Mouse (Mus musculus) limb, embryonic 15.5 days (tissue): ENCODE measurements around the gene Lrp6. TPM values are rescaled to one million over a fixed set of nuclear protein-coding genes. Genes with fewer than 3 reads are reported as not detected.
A peak's percentile ranks its signal among the peaks of the same experiment; 100 is the strongest.

Source experiments
- ATAC-seq: fragments of 200-750 bp; cut with Nextera tagmentation; 2 replicates; pipeline ENCODE4 v1.8.0; 2017; ENCODE audit warnings: low read depth, moderate TSS enrichment; ENCODE audit not compliant: insufficient number of reproducible peaks, low FRiP score, low TSS enrichment
- H3K27ac ChIP-seq: fragments of 300-500 bp; sonication (generic); 2 replicates; pipeline ENCODE4 v1.5.1; 2015; ENCODE audit warnings: moderate library complexity, mild to moderate bottlenecking, inconsistent platforms
- H3K27me3 ChIP-seq: fragments of 300-500 bp; sonication (generic); 2 replicates; pipeline ENCODE4 v1.6.1; 2015; ENCODE audit warnings: inconsistent platforms
- H3K36me3 ChIP-seq: fragments of 300-500 bp; sonication (generic); 2 replicates; pipeline ENCODE4 v1.6.1; 2015; ENCODE audit warnings: inconsistent platforms
- H3K4me1 ChIP-seq: fragments of 300-500 bp; sonication (generic); 2 replicates; pipeline ENCODE4 v1.6.1; 2015; ENCODE audit warnings: inconsistent platforms
- H3K4me2 ChIP-seq: fragments of 300-500 bp; sonication (generic); 2 replicates; pipeline ENCODE4 v1.6.1; 2015; ENCODE audit warnings: mild to moderate bottlenecking, inconsistent platforms
- H3K4me3 ChIP-seq: fragments of 300-500 bp; sonication (generic); 2 replicates; pipeline ENCODE4 v1.5.1; 2015; ENCODE audit warnings: mild to moderate bottlenecking, inconsistent platforms
- H3K9ac ChIP-seq: fragments of 300-500 bp; sonication (generic); 2 replicates; pipeline ENCODE4 v1.6.1; 2015; ENCODE audit warnings: inconsistent platforms
- H3K9me3 ChIP-seq: fragments of 300-500 bp; sonication (generic); 2 replicates; pipeline ENCODE4 v1.6.1; 2016; ENCODE audit warnings: inconsistent platforms
- WGBS: fragments of 180-500 bp; shearing (Covaris S2); methylation state at CpG from one replicate; pipeline ENCODE4 v1.1.7; 2015; 5-methylcytosine and 5-hydroxymethylcytosine counted together
- polyA plus RNA-seq: library from polyadenylated mRNA; unstranded; fragments of >200 nt; fragmentation: Nextera tagmentation; extraction: Ambion mirVana; gene quantifications from 2 replicates; pipeline ENCODE4 v1.2.1, GENCODE M21; 2015

Gene Lrp6
- polyA plus RNA-seq, 1 experiment from 2014 or later = 31.1 TPM

DNA sequence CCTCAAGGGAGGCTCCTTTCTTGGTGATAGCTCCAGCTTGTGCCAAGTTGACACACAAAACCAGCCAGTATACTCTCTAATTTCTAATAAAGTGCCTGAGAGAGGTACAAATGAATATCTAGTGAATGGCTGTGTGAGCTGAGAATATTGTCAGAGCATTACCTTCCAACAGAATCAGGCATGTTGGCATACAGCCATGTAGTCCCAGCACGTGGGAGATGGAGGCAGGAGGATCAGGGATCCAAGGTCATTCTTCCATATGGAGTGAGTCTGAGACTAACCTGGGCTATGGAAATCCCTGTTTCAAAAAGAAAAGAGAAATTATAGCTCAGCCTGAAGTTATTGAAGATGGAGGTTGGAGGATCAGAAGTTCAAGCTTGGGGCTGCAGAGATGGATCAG lies 32.5 kb upstream of the Lrp6 start:
- ATAC-seq = no peak
- H3K4me1 ChIP-seq = peaks cover 7% of the 10 kb centered on the region
- 30% methylated on average over 1 of the region's 1 CpGs for WGBS
- no peaks in the 10 kb centered on the region for H3K36me3 ChIP-seq
- H3K27me3 ChIP-seq = no peaks in the 10 kb centered on the region
- no peak overlapping the region for H3K27ac ChIP-seq
- no peak overlapping the region for H3K4me3 ChIP-seq
- no peak overlapping the region for H3K9ac ChIP-seq
- no peaks in the 10 kb centered on the region for H3K9me3 ChIP-seq
- H3K4me2 ChIP-seq = no peak overlapping the region

DNA sequence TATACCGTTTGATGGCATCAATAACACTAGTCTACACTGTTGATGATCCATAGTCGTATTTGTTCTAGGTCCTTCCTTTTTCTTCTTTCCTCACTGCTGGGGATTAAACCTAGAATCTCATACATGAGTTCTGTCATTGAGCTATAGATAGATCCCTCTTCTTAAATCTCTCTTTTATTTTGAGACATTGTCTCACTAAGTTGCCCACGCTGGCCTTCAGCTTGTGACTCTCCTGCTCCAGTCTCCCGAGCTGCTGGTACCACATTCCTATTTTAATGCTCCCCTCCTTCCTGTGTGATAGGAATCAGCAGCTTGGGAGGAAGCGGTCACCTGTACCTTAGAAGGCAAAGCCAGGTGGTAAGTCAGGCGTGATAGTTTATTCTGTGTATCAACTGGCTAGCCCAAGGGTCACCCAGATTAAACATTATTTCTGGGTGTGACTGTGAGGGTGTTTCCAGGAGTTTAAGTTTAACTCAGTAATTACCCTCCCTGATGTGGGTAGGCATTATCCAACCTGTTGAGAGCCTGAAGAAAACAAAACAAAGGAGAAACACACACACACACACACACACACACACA lies 31.0 kb upstream of the Lrp6 start:
- WGBS = 81% methylated on average over 6 of the region's 6 CpGs
- ATAC-seq = no peak
- H3K9ac ChIP-seq = no peak overlapping the region

DNA sequence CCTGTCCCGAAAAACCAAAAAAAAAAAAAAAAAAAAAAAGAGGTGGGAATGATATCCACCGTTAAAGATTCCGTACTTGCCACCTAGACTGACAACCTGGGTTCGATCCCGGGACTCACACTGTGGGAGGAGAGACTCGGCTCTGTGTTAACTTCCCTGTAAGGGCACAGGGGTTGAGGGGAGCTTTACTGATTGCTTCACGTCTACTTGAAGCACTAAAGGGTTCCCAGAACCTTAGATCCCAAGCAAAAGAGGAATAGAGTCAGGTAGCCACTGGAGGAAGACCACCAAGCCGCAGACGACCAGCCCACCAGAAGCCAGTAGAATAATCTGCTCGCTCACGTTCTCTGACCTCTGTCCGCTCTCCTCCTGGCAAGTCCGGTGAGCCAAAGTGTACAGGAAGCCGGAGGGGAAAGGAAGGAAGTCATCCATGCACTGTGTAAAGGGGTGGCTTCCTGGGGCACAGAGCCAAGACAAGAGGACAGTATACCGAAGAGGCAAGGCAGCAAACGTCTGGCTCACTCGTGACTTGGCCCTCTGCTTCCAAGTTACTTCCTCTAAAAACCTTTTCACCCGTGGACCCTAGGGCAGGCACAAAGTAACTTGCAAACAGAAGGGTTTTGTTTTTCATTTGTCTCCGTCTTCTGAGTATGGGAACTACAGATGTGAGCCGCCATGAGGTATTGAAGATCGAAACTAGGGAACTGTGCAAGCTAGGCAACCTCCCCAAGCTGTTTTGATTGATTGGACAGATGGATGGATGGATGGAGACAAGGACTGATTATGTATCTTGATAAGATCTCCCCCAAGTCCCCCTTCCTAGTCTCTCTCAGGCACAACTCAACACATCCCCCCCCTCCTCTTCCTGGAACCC lies 28.0 kb upstream of the Lrp6 start:
- no peaks in the 10 kb centered on the region for H3K4me1 ChIP-seq
- no peak overlapping the region for H3K9ac ChIP-seq
- no peaks in the 10 kb centered on the region for H3K36me3 ChIP-seq
- no peak overlapping the region for H3K4me2 ChIP-seq
- H3K4me3 ChIP-seq = no peak overlapping the region
- H3K9me3 ChIP-seq = no peaks in the 10 kb centered on the region
- 78% methylated on average over 21 of the region's 21 CpGs for WGBS
- no peak overlapping the region for H3K27ac ChIP-seq
- H3K27me3 ChIP-seq = no peaks in the 10 kb centered on the region
- ATAC-seq = no peak

More for the DNA sequence above, 31.0 kb upstream of the Lrp6 start:
- H3K27ac ChIP-seq = no peak overlapping the region
- no peaks in the 10 kb centered on the region for H3K27me3 ChIP-seq
- H3K4me3 ChIP-seq = no peak overlapping the region
- peaks cover 7% of the 10 kb centered on the region for H3K4me1 ChIP-seq
- no peaks in the 10 kb centered on the region for H3K9me3 ChIP-seq
- H3K4me2 ChIP-seq = no peak overlapping the region
- H3K36me3 ChIP-seq = no peaks in the 10 kb centered on the region

DNA sequence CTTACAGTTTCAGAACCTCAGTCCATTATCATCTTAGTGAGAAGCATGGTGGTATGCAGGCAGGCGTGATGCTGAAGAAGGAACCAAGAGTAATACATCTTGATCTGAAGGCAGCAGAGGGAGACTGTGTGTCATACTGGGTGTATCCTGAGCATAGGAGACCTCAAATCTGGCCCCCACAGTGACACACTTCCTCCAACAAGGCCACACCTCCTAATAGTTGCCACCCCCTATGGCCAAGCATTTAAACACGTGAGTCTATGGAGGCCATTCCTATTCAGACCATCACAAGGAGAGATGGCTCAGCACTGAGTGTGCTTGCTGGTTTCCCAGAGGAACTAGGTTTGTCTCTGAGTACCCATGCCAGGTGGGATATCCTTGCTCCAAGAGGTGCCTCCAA lies 24.8 kb upstream of the Lrp6 start:
- H3K4me2 ChIP-seq = no peak overlapping the region
- ATAC-seq = no peak
- no peaks in the 10 kb centered on the region for H3K36me3 ChIP-seq
- no peaks in the 10 kb centered on the region for H3K27me3 ChIP-seq
- no peaks in the 10 kb centered on the region for H3K9me3 ChIP-seq
- no peak overlapping the region for H3K27ac ChIP-seq
- no peak overlapping the region for H3K4me3 ChIP-seq
- no peak overlapping the region for H3K9ac ChIP-seq
- 76% methylated on average over 2 of the region's 2 CpGs for WGBS
- no peaks in the 10 kb centered on the region for H3K4me1 ChIP-seq

DNA sequence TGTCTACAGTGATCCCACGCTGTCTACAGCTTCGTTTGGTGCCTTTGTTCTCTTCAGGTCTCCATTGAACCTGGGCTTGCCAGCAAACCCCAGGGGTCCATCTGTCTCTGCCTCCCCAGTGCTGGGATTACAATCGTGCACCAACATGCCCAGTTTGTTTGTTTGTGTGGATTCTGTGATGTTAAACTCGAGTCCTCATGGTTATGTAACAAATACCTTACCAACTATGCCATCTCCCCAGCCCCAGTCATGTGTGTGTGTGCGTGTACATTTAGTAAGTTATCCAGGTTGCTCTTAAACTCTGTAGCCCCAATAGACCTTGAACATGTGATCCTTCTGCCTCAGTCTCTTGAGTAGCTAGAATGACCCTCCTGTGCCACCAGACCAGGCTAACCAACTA lies 19.5 kb upstream of the Lrp6 start:
- Histone ChIP-seq H3K4me1 (no peaks in the 10 kb centered on the region), H3K9me3 (no peaks in the 10 kb centered on the region), H3K36me3 (no peaks in the 10 kb centered on the region), H3K27me3 (no peaks in the 10 kb centered on the region), H3K4me3 (no peak overlapping the region), H3K4me2 (no peak overlapping the region), H3K27ac (no peak overlapping the region), H3K9ac (no peak overlapping the region)
- ATAC-seq = no peak
- WGBS = 83% methylated on average over 5 of the region's 5 CpGs

DNA sequence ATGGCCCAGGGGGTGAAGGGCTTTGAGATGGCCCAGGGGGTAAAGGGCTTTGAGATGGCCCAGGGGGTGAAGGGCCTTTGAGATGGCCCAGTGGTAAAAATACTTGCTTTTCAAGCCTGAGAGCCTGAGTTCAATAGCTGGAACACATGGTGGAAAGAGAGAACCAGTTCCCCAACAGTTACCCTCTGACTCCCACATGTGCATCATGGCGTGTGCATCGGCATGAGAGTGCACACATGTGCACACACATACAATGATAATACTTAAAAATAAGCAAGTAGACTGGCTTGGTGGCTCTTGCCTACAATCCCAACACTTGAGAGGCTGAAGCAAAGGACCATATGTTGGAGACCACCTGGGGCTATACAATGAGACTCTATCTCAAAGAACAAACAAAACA lies 17.9 kb upstream of the Lrp6 start:
- no peaks in the 10 kb centered on the region for H3K36me3 ChIP-seq
- WGBS = 97% methylated on average over 2 of the region's 2 CpGs
- ATAC-seq = no peak

DNA sequence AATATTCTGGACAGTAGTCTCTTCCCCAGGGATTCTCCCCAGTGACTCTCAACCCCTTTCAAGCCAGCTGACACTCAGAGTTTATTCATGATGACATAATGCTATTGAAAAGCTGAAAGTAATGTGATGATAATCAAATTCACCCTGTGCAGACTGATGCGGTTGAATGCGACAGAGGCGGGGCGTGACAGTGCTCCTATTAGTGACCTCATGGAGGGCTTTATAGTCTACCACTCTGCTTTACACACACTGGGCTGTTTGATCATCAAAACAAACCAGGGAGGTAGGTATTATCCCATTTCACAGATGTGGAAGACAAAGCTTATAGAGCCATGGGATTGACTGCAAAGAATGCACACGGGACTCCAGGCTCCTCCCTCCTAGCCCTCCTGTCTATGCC lies 15.3 kb upstream of the Lrp6 start:
- Histone ChIP-seq H3K4me1 (no peaks in the 10 kb centered on the region), H3K9me3 (no peaks in the 10 kb centered on the region), H3K9ac (no peak overlapping the region), H3K36me3 (no peaks in the 10 kb centered on the region), H3K27ac (no peak overlapping the region), H3K4me2 (no peak overlapping the region), H3K27me3 (no peaks in the 10 kb centered on the region), H3K4me3 (no peak overlapping the region)
- ATAC-seq = no peak
- WGBS = 75% methylated on average over 5 of the region's 5 CpGs

More for the DNA sequence above, 17.9 kb upstream of the Lrp6 start:
- no peaks in the 10 kb centered on the region for H3K9me3 ChIP-seq
- H3K27me3 ChIP-seq = no peaks in the 10 kb centered on the region
- H3K4me3 ChIP-seq = no peak overlapping the region
- no peak overlapping the region for H3K27ac ChIP-seq
- H3K9ac ChIP-seq = no peak overlapping the region
- H3K4me2 ChIP-seq = no peak overlapping the region
- no peaks in the 10 kb centered on the region for H3K4me1 ChIP-seq

DNA sequence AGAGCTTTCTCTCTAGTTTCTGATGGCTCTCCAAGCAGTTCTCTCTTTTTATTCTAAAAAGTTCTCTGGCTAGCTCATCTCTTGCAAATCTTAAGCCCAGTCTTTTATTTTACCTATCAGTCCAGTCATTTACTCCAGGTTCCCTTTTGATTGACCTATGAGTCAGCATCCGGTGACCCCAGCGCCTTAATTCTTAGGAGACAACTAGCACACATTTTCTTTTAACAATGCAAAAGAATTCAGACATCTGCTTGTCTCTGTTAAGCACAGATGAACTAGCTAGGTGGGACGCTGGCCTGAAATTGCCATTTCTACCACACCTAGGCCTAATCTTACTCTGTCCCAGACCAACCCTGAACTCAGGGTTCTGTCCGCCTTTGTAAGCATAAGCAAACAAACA lies 12.7 kb upstream of the Lrp6 start:
- Histone ChIP-seq H3K4me1 (no peaks in the 10 kb centered on the region), H3K9ac (no peak overlapping the region), H3K27me3 (no peaks in the 10 kb centered on the region), H3K27ac (no peak overlapping the region), H3K36me3 (no peaks in the 10 kb centered on the region), H3K9me3 (no peaks in the 10 kb centered on the region), H3K4me2 (no peak overlapping the region), H3K4me3 (no peak overlapping the region)
- no peak for ATAC-seq
- 91% methylated on average over 4 of the region's 4 CpGs for WGBS

DNA sequence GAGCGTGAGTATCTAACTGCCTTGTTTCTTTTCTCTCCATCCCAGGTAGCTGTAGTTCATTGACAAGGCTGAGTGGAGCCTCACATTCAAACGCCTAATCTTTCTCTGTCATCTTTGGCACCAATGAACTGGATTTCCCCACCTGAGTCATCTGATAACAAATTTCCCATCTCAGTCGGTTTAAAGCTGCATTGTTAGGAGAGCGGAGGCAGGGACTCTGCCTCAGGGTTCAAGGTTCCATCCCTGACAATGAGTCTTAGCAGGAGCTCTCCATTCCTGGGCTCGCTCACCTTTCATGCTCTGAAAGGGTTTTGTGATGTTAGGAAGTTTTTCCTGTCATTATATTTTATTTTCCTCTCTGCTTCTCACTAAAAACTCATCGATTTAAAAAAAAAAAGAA lies 11.3 kb upstream of the Lrp6 start:
- Histone ChIP-seq H3K9me3 (no peaks in the 10 kb centered on the region), H3K4me1 (no peaks in the 10 kb centered on the region), H3K27me3 (no peaks in the 10 kb centered on the region), H3K9ac (no peak overlapping the region), H3K4me3 (no peak overlapping the region), H3K27ac (no peak overlapping the region), H3K36me3 (no peaks in the 10 kb centered on the region), H3K4me2 (no peak overlapping the region)
- 52% methylated on average over 6 of the region's 6 CpGs for WGBS
- no peak for ATAC-seq

DNA sequence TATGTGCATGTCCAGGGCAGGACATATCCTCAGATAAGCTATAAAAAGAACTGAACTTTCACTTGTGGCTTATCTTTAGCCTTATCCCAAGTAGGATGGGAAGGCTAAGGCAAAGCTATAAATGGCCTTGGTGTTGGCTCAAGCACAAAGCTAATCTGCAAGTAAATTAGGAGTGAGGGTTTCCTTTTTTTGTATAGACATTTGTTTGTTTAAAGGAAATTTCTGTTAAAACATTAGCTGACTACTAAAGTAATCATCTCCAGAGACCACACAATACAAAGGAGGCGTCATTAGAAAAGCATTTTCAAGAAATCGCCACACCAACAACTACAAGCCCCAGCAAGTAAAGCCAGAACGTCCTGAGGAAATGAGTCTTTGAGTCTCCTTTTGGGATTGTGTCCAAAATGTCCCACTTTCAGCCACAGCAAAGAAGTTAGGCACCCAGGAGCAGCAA lies 8.6 kb upstream of the Lrp6 start:
- Histone ChIP-seq H3K36me3 (no peaks in the 10 kb centered on the region), H3K9ac (no peak overlapping the region), H3K4me3 (no peak overlapping the region), H3K9me3 (no peaks in the 10 kb centered on the region), H3K27ac (no peak overlapping the region), H3K4me2 (no peak overlapping the region), H3K27me3 (no peaks in the 10 kb centered on the region), H3K4me1 (no peaks in the 10 kb centered on the region)
- WGBS = 51% methylated on average over 3 of the region's 3 CpGs
- no peak for ATAC-seq

DNA sequence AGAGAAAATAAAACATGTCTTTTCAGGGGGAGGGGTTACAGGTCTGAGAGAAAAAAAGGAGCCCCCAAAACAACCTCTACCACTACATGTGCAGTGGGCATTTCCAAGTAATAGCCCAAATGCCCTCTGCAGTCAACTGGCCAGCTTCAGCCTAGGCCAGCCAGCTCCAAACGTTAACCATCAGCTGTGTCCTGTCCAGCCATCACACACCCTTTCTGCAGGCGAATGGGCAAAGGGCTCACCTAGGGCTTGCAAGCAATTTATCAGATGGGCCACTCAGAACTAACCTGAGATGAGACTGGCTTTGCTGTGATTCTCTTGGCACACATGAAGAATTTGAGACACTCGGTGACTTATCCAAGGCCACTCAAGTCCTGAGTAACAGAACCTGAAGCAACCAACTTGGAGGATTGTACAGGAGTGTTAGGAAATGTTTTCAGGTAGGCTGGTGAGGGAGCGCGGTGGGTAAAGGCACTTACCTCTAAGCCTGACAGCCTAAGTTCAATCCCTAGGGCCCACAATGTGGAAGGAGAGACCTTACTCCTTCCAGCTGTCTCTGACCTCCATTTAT lies 1.3 kb upstream of the Lrp6 start:
- Histone ChIP-seq H3K4me1 (peaks cover 8% of the 10 kb centered on the region; the same call in 1 of the 2 replicates), H3K4me3 (no peak overlapping the region), H3K9me3 (no peaks in the 10 kb centered on the region), H3K9ac (no peak overlapping the region), H3K36me3 (no peaks in the 10 kb centered on the region), H3K27ac (no peak overlapping the region), H3K4me2 (no peak overlapping the region), H3K27me3 (no peaks in the 10 kb centered on the region)
- ATAC-seq = no peak
- WGBS = 81% methylated on average over 5 of the region's 5 CpGs

DNA sequence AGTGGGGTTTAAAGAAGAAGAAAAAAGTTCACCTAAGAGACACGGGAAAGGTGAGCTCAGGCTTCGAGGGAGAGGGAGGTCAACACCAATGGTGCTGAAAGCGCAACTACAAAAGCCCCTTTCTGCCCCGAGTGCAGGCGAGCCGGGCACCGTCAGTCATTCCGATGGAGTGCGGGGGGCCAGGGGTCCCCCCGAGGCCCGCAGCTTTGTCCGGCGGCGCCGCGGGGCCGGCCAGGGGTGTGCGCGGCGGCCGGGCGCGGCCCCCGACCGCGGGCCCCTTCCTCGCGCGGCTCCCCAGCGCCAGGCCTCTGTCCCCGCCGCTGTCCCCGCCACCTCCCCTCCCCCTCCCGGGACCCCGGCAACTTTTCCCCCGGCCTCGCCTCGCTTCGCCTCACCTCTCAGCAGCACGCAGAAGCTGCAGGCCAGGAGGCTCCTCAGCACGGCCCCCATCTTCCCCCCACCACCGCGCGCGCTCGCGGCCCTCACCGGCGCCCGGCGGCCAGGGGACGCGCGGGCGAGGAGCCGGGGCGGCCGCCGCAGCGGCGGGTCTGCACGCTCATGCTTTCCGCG lies 432 bp downstream of the Lrp6 start:
- peak; percentile 50; the same call in 1 of the 2 replicates for ATAC-seq
- no peaks in the 10 kb centered on the region for H3K27me3 ChIP-seq
- peak overlapping the region; percentile 89 for H3K4me3 ChIP-seq
- peak overlapping the region; percentile 99 for H3K9ac ChIP-seq
- H3K36me3 ChIP-seq = no peaks in the 10 kb centered on the region
- WGBS = under 1% methylated on average over 50 of the region's 64 CpGs
- peaks cover 13% of the 10 kb centered on the region; the same call in 1 of the 2 replicates for H3K4me1 ChIP-seq
- peak overlapping the region; percentile 99 for H3K27ac ChIP-seq
- peak overlapping the region; percentile 64 for H3K4me2 ChIP-seq
- no peaks in the 10 kb centered on the region for H3K9me3 ChIP-seq
